Mouse (Mus musculus) liver, adult 2 months (tissue): ENCODE measurements around the gene Cacna1s.

Experiments
- CTCF ChIP-seq: fragments of 200-500 bp; IDR thresholded peaks from 2 replicates; pipeline ENCODE4 v1.5.1; 2011; ENCODE audit warnings: low read depth, low read length, control low read depth
- POLR2A ChIP-seq: fragments of 200-500 bp; IDR thresholded peaks from 2 replicates; pipeline ENCODE4 v1.6.1; 2011; ENCODE audit warnings: low read length, control low read depth; ENCODE audit not compliant: insufficient read depth; ENCODE audit errors: extremely low read depth

DNA sequence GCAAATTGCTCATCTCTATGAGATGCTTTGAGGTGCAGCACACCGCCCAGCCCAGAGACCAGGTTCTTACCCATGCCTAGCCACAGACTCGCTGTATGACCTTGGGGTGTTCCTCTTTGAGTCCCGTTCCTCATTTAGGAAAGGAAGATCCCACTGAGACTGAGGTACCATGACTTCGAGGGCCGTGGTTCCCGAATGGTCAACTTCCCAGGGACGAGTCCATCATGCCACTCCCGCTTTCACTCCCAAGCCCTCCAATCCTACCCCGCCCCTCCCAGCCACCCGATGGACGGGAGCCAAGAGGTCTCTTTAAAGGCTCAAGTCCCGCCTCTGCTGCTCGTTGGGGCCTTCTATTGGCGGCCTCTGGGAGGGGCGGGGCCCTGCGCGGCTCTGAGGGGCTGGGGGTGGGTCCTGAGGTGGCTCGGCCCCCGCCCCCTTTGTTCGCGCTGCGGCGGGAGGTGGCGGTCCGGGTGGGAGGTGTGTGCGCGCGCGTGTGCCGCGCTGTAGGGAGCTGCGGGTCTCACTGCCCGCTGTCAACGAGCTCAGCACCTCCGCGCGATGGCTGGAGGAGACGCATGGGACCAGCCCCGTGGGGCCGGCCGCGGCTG lies 78.5 kb downstream of the Cacna1s start, which contains the start of gene Kif21b:
- TF ChIP-seq CTCF = no peak
- no peak for TF ChIP-seq POLR2A
